Mouse (Mus musculus): Measurements from ENCODE around the gene Rab24. TPM values are rescaled to one million over a fixed set of nuclear protein-coding genes. Genes with fewer than 3 reads are reported as not detected.

Rab24 gene
- polyA plus RNA-seq, 1 experiment = 54.3 TPM

GRCm38 (mm10) chr13:55362453-55363060, 40.8 kb upstream of the Rab24 start, which contains the start of gene Lman2:
Lman2 (minus strand) TSS chr13:55362783.
- Histone ChIP-seq H3K79me3 (ENCODE audit: low read depth) (peaks cover 44% of the 10 kb centered on the region), H3K79me2 (ENCODE audit: control insufficient read depth, insufficient read depth) (peaks cover 49% of the 10 kb centered on the region), H3ac (ENCODE audit: control insufficient read depth, insufficient read length, low read depth) (peak within 1 kb of the TSS; percentile 90), H3K4me3 (ENCODE audit: insufficient read depth, poor library complexity, severe bottlenecking) (peak within 1 kb of the TSS; percentile 97), H3K27me3 (ENCODE audit: control insufficient read depth, insufficient read depth, insufficient read length) (peaks cover 3% of the 10 kb centered on the region), H3K36me3 (ENCODE audit: control insufficient read depth, insufficient read depth) (peaks cover 20% of the 10 kb centered on the region)
- TF ChIP-seq MAX (IDR thresholded peaks at IDR 0.05) (peak; percentile 62), CEBPB (IDR thresholded peaks at IDR 0.05; ENCODE audit: low read depth) (peak; percentile 22), FOSL1 (IDR thresholded peaks at IDR 0.05; ENCODE audit: insufficient read depth, low read length, poor library complexity, severe bottlenecking) (no peak), CTCF (IDR thresholded peaks at IDR 0.05; ENCODE audit: control insufficient read depth, insufficient read depth, insufficient read length) (no peak), MYOG (IDR thresholded peaks at IDR 0.05; ENCODE audit: control insufficient read depth, extremely low read depth, insufficient read length) (no peak), MYOD1 (IDR thresholded peaks at IDR 0.05; ENCODE audit: control insufficient read depth, insufficient read length, low read depth) (no peak), USF1 (IDR thresholded peaks at IDR 0.05; ENCODE audit: low read depth) (no peak)

GRCm38 (mm10) chr13:55361974-55362452, 40.3 kb upstream of the Rab24 start:
- Histone ChIP-seq H3K79me3 (ENCODE audit: low read depth) (peaks cover 49% of the 10 kb centered on the region), H3ac (ENCODE audit: control insufficient read depth, insufficient read length, low read depth) (peak overlapping the region; percentile 90), H3K4me3 (ENCODE audit: insufficient read depth, poor library complexity, severe bottlenecking) (peak overlapping the region; percentile 97), H3K79me2 (ENCODE audit: control insufficient read depth, insufficient read depth) (peaks cover 54% of the 10 kb centered on the region), H3K27me3 (ENCODE audit: control insufficient read depth, insufficient read depth, insufficient read length) (peaks cover 3% of the 10 kb centered on the region), H3K36me3 (ENCODE audit: control insufficient read depth, insufficient read depth) (peaks cover 22% of the 10 kb centered on the region)
- TF ChIP-seq MAX (IDR thresholded peaks at IDR 0.05) (peak; percentile 40), FOSL1 (IDR thresholded peaks at IDR 0.05; ENCODE audit: insufficient read depth, low read length, poor library complexity, severe bottlenecking) (no peak), MYOD1 (IDR thresholded peaks at IDR 0.05; ENCODE audit: control insufficient read depth, insufficient read length, low read depth) (peak; percentile 62)

GRCm38 (mm10) chr13:55361145-55361544, 39.4 kb upstream of the Rab24 start:
- H3K79me3 ChIP-seq (ENCODE audit: low read depth) = peaks cover 57% of the 10 kb centered on the region
- H3K36me3 ChIP-seq (ENCODE audit: control insufficient read depth, insufficient read depth) = peaks cover 28% of the 10 kb centered on the region
- H3ac ChIP-seq (ENCODE audit: control insufficient read depth, insufficient read length, low read depth) = no peak overlapping the region
- H3K79me2 ChIP-seq (ENCODE audit: control insufficient read depth, insufficient read depth) = peaks cover 63% of the 10 kb centered on the region
- TF ChIP-seq CEBPB (IDR thresholded peaks at IDR 0.05; ENCODE audit: low read depth) = peak; percentile 34
- TF ChIP-seq MAX (IDR thresholded peaks at IDR 0.05) = no peak
- peak overlapping the region; percentile 97 for H3K4me3 ChIP-seq (ENCODE audit: insufficient read depth, poor library complexity, severe bottlenecking)
- H3K27me3 ChIP-seq (ENCODE audit: control insufficient read depth, insufficient read depth, insufficient read length) = peaks cover 3% of the 10 kb centered on the region

- H3K79me3 ChIP-seq (ENCODE audit: low read depth) = no peaks in the 10 kb centered on the region
- peaks cover 71% of the 10 kb centered on the region for H3K36me3 ChIP-seq (ENCODE audit: control insufficient read depth, insufficient read depth)
- no peak overlapping the region for H3ac ChIP-seq (ENCODE audit: control insufficient read depth, insufficient read length, low read depth)
- H3K4me3 ChIP-seq (ENCODE audit: insufficient read depth, poor library complexity, severe bottlenecking) = no peak overlapping the region
- H3K27me3 ChIP-seq (ENCODE audit: control insufficient read depth, insufficient read depth, insufficient read length) = no peaks in the 10 kb centered on the region
- H3K79me2 ChIP-seq (ENCODE audit: control insufficient read depth, insufficient read depth) = no peaks in the 10 kb centered on the region
- TF ChIP-seq CEBPB (IDR thresholded peaks at IDR 0.05; ENCODE audit: low read depth) = no peak
- no peak for TF ChIP-seq MAX (IDR thresholded peaks at IDR 0.05)
- no peak for TF ChIP-seq MYOG (IDR thresholded peaks at IDR 0.05; ENCODE audit: control insufficient read depth, extremely low read depth, insufficient read length)
- no peak for TF ChIP-seq USF1 (IDR thresholded peaks at IDR 0.05; ENCODE audit: low read depth)
- no peak for TF ChIP-seq FOSL1 (IDR thresholded peaks at IDR 0.05; ENCODE audit: insufficient read depth, low read length, poor library complexity, severe bottlenecking)
- no peak for TF ChIP-seq MYOD1 (IDR thresholded peaks at IDR 0.05; ENCODE audit: control insufficient read depth, insufficient read length, low read depth)
Measured at GRCm38 (mm10) chr13:55346745-55347144, 25.0 kb upstream of the Rab24 start.

- TF ChIP-seq CEBPB (IDR thresholded peaks at IDR 0.05; ENCODE audit: low read depth) (no peak), MYOG (IDR thresholded peaks at IDR 0.05; ENCODE audit: control insufficient read depth, extremely low read depth, insufficient read length) (no peak), CTCF (IDR thresholded peaks at IDR 0.05; ENCODE audit: control insufficient read depth, insufficient read depth, insufficient read length) (no peak), MYOD1 (IDR thresholded peaks at IDR 0.05; ENCODE audit: control insufficient read depth, insufficient read length, low read depth) (no peak), USF1 (IDR thresholded peaks at IDR 0.05; ENCODE audit: low read depth) (no peak), FOSL1 (IDR thresholded peaks at IDR 0.05; ENCODE audit: insufficient read depth, low read length, poor library complexity, severe bottlenecking) (no peak), MAX (IDR thresholded peaks at IDR 0.05) (no peak)
- H3K36me3 ChIP-seq (ENCODE audit: control insufficient read depth, insufficient read depth) = peaks cover 53% of the 10 kb centered on the region
- no peaks in the 10 kb centered on the region for H3K79me2 ChIP-seq (ENCODE audit: control insufficient read depth, insufficient read depth)
- no peaks in the 10 kb centered on the region for H3K27me3 ChIP-seq (ENCODE audit: control insufficient read depth, insufficient read depth, insufficient read length)
- H3K79me3 ChIP-seq (ENCODE audit: low read depth) = no peaks in the 10 kb centered on the region
- H3ac ChIP-seq (ENCODE audit: control insufficient read depth, insufficient read length, low read depth) = no peak overlapping the region
- H3K4me3 ChIP-seq (ENCODE audit: insufficient read depth, poor library complexity, severe bottlenecking) = no peak overlapping the region
Measured at GRCm38 (mm10) chr13:55344286-55344685, 22.5 kb upstream of the Rab24 start.

GRCm38 (mm10) chr13:55342469-55342868, 20.7 kb upstream of the Rab24 start:
- H3K27me3 ChIP-seq (ENCODE audit: control insufficient read depth, insufficient read depth, insufficient read length) = no peaks in the 10 kb centered on the region
- no peaks in the 10 kb centered on the region for H3K79me2 ChIP-seq (ENCODE audit: control insufficient read depth, insufficient read depth)
- no peak overlapping the region for H3K4me3 ChIP-seq (ENCODE audit: insufficient read depth, poor library complexity, severe bottlenecking)
- H3K79me3 ChIP-seq (ENCODE audit: low read depth) = no peaks in the 10 kb centered on the region
- peaks cover 36% of the 10 kb centered on the region for H3K36me3 ChIP-seq (ENCODE audit: control insufficient read depth, insufficient read depth)
- no peak overlapping the region for H3ac ChIP-seq (ENCODE audit: control insufficient read depth, insufficient read length, low read depth)
- TF ChIP-seq MYOG (IDR thresholded peaks at IDR 0.05; ENCODE audit: control insufficient read depth, extremely low read depth, insufficient read length) = no peak
- TF ChIP-seq CTCF (IDR thresholded peaks at IDR 0.05; ENCODE audit: control insufficient read depth, insufficient read depth, insufficient read length) = no peak
- no peak for TF ChIP-seq MYOD1 (IDR thresholded peaks at IDR 0.05; ENCODE audit: control insufficient read depth, insufficient read length, low read depth)
- TF ChIP-seq USF1 (IDR thresholded peaks at IDR 0.05; ENCODE audit: low read depth) = no peak
